Mouse (Mus musculus) stomach, postnatal 0 days (tissue): ENCODE measurements around the gene Arv1.

Experiments used
- CTCF ChIP-seq: IDR thresholded peaks from 2 replicates; pipeline ENCODE4 v1.5.1; 2016; ENCODE audit warnings: antibody characterized with exemption, low read depth, mild to moderate bottlenecking, moderate library complexity
- EP300 ChIP-seq: optimal IDR thresholded peaks from 2 replicates; pipeline ENCODE3; 2016; ENCODE audit warnings: antibody characterized with exemption

- TF ChIP-seq EP300 (no peak), CTCF (peak; percentile 48)
Measured at GRCm38 (mm10) chr8:124720133-124720532, 1.8 kb upstream of the Arv1 start.
